Mouse (Mus musculus) megakaryocyte, embryonic 14.5 days (primary cell): ENCODE data around the gene Tipin. TPM values are rescaled to one million over a fixed set of nuclear protein-coding genes. Genes with fewer than 3 reads are reported as not detected.

Experiments
- H3K27me3 ChIP-seq: replicated peaks from 2 replicates; pipeline ENCODE3; 2012; ENCODE audit warnings: inconsistent platforms
- H3K36me3 ChIP-seq: replicated peaks from 2 replicates; pipeline ENCODE3; 2012; ENCODE audit warnings: low read length, inconsistent platforms, mixed read lengths
- H3K4me1 ChIP-seq: 2 replicates; pipeline ENCODE4 v1.6.1; 2012; ENCODE audit warnings: inconsistent platforms
- H3K4me3 ChIP-seq: replicated peaks from 2 replicates; pipeline ENCODE3; 2012; ENCODE audit warnings: moderate library complexity, mild to moderate bottlenecking, inconsistent platforms
- H3K9me3 ChIP-seq: 2 replicates; pipeline ENCODE4 v1.6.1; 2012; ENCODE audit warnings: inconsistent platforms
- FLI1 ChIP-seq: IDR thresholded peaks from 2 replicates; pipeline ENCODE4 v1.6.1; 2012; ENCODE audit warnings: low read length, inconsistent platforms, mixed read lengths
- GATA1 ChIP-seq: IDR thresholded peaks from 3 replicates; pipeline ENCODE4 v1.6.1; 2012; ENCODE audit warnings: mixed read lengths, low read length, inconsistent platforms, borderline replicate concordance
- polyA plus RNA-seq: library from polyadenylated mRNA; stranded (reverse); fragments of >175 nt; gene quantifications from 2 replicates; pipeline ENCODE4 v1.2.3, GENCODE M21; 2012; ENCODE audit warnings: low replicate concordance; ENCODE audit not compliant: insufficient read depth

Gene Tipin
- 4.3 TPM in 1 of 2 replicates, not detected in the other for polyA plus RNA-seq

DNA sequence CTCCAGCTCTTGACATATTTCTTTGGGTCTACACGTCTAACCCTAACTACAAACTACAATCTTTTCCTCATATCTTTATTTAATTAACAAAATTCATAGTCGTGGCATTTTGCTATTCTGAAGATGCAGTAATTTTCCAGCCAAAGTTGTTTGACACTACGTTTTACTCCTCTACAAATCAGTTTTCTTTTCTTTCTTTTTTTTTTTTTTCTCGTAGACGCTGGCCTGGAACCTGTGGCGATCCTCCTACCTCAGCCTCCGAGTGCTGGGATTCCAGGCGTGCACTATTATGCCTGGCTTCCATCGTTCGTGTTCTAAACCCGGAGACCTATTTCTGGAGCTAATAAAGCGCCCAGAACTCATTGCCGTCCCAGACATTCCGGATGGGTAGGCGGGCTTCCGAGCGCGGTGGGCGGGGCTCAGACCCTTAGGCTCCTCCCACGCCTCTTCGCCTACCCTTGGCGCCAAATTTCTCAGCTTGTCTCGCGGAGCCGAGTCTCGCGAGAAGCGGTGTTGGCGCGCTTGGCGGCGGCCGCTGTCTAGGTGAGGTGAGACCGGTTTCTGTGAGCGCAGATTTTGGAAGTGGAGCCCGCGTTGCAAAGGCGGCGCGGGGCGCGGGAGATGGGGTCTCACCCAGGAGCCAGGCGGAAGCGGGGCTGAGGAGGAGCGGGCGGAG, at the start of gene Tipin:
Gene Tipin, plus strand, starts transcription at position 477 of the 676 bp plus-strand sequence.
- Histone ChIP-seq H3K9me3 (no peaks in the 10 kb centered on the region), H3K27me3 (no peaks in the 10 kb centered on the region), H3K36me3 (peaks cover 11% of the 10 kb centered on the region), H3K4me1 (peaks cover 22% of the 10 kb centered on the region), H3K4me3 (peak within 1 kb of the TSS; percentile 92)
- TF ChIP-seq FLI1 (no peak; the same call in 1 of the 2 replicates), GATA1 (no peak)

DNA sequence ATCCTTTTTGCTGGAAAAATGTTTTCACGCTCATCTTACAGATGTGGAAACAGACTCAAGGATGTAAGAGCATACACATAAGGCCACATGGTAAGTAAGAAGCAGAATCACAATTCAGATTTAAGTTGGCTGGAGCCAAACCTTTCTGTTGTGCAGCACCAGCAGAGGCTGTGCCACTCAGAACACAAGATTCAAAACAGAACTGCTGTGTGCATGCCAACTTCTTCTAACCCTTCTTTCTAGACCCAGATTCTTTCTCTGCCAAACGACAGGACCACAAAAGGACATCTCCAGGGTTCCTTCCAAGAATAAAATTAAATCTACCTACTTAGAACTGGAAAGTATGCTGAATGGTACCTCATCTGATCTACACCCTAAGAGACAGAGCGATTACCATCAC, 49.7 kb upstream of the Tipin start:
- TF ChIP-seq FLI1 (no peak), GATA1 (no peak)
- no peak overlapping the region for H3K4me3 ChIP-seq
- H3K9me3 ChIP-seq = no peaks in the 10 kb centered on the region
- no peaks in the 10 kb centered on the region for H3K27me3 ChIP-seq
- H3K4me1 ChIP-seq = peaks cover 71% of the 10 kb centered on the region
- peaks cover 50% of the 10 kb centered on the region for H3K36me3 ChIP-seq

DNA sequence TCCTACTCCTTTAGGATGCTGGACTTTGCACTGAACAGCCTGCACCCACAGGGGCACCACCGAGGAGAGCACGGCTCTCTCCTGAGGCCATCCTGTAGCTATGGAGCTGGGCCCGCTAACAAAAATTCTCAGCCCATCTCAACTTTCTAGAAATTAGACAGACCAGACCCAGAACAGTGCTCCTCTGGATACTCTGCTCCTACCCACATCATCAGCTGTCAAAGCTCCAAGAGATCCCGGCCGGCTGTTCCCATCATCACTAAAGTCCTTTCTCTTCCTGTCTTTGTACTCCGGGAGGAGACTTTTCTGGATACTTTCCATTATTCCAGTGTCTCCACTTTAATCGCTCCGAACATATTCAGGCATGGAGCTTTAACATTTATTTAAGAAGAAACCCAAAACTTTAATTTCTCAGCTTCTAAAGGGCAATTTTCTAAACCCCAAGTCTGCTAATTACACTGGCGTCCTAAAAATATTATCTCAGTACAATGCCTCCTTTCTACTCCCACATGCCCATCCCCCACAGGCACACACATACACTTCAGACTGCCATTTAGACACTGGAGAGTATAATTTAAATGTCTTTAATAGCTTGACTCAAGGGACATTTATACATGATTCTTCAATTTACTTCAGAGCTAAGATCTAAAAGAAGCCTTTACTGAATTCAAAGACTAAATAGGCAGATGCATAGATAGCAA, 49.0 kb upstream of the Tipin start:
- Histone ChIP-seq H3K4me1 (peaks cover 64% of the 10 kb centered on the region), H3K9me3 (no peaks in the 10 kb centered on the region), H3K4me3 (no peak overlapping the region), H3K27me3 (no peaks in the 10 kb centered on the region), H3K36me3 (peaks cover 50% of the 10 kb centered on the region)
- TF ChIP-seq GATA1 = no peak
- TF ChIP-seq FLI1 = no peak

DNA sequence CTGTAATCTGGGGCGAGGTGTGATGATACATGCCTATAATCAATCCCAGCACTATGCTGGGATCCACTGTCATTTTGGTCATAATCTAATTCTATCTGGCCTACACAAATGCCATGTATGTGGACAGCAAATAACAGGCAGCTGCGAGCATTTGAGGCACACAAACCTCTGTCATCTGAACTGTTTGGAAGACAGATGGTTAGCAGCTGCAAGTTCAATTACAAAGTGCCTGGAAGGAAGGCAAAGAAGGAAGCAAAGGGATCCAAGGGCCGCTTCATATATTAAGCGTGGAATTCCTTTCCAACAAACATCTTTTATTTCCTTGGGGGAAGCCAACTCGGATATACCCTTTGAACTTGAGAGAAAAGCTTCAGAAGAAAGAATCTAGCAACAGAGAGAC, 47.7 kb upstream of the Tipin start:
- TF ChIP-seq GATA1 (no peak), FLI1 (no peak)
- Histone ChIP-seq H3K36me3 (peaks cover 53% of the 10 kb centered on the region), H3K9me3 (no peaks in the 10 kb centered on the region), H3K4me3 (no peak overlapping the region), H3K27me3 (no peaks in the 10 kb centered on the region), H3K4me1 (peaks cover 55% of the 10 kb centered on the region)

DNA sequence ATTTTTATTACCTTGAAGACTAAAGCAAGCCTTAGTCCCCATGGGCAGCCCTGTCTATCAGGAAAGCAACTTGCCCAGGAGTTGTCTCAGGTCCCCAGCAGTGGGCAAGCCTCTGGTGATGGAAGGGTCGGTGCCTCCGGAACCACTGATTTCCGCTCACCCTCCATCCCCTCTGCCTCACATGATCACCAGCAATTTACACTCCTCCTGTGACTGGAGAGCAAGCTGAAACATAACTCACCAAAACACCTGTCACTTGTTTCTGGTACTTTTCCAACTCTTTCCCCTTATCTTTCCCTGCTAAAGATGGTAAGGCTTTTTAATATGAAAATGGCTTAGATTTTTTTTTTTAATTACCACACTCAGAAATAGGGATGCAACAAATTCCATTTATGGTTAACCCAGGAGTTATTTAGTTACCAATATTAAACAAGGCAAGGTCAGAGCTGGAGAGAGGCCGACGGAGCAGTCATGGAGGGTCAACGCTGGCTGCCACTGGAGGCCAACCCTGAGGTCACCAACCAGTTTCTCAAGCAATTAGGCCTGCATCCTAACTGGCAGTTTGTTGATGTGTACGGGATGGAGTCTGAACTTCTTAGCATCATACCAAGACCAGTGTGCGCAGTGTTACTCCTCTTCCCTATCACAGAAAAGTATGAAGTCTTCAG, 46.5 kb upstream of the Tipin start, which contains the start of gene Uchl4:
Gene Uchl4, plus strand, starts transcription at position 434 of the 668 bp plus-strand sequence.
- no peaks in the 10 kb centered on the region for H3K27me3 ChIP-seq
- TF ChIP-seq GATA1 = no peak
- TF ChIP-seq FLI1 = no peak
- peaks cover 47% of the 10 kb centered on the region for H3K4me1 ChIP-seq
- peaks cover 49% of the 10 kb centered on the region for H3K36me3 ChIP-seq
- no peaks in the 10 kb centered on the region for H3K9me3 ChIP-seq
- H3K4me3 ChIP-seq = no peak within 1 kb of the TSS

DNA sequence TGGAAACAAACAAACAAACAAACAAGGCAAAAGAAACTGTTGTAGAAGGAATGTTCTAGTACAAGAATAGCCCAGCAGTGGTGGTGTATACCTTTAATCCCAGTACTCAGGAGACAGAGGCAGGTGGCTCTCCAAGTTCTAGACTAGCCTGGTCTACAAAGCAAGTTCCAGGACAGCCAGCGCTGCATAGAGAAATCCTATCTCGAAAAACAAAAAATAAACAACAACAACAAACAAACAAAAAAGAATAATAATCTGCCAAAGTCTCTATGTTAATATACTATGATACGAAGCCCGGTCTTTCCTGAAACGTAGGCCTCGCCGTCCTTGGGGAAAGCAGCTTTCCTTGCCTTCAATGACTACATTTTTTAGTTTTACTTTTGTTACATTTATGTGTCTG, 45.3 kb upstream of the Tipin start:
- no peak for TF ChIP-seq FLI1
- TF ChIP-seq GATA1 = no peak
- H3K27me3 ChIP-seq = no peaks in the 10 kb centered on the region
- no peak overlapping the region for H3K4me3 ChIP-seq
- peaks cover 44% of the 10 kb centered on the region for H3K4me1 ChIP-seq
- no peaks in the 10 kb centered on the region for H3K9me3 ChIP-seq
- peaks cover 46% of the 10 kb centered on the region for H3K36me3 ChIP-seq

DNA sequence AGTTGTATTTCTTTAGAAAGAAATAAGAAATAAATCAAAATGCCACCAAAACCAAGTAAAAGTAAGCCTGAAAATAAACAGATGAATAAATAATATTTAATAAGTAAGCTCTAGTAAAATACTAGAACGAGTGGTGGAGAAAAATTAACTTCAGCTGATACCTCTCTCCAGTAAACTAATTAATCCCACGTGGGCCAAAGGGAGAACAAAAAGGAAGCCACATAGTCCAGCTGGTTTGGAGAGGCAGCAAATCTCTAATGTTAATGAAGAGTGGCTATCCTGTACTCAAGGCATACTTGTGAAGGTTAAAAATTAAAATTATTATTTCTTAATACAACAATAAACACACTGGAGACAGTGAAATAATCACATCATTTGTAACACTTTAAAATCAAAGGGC, 41.3 kb upstream of the Tipin start:
- no peaks in the 10 kb centered on the region for H3K27me3 ChIP-seq
- H3K9me3 ChIP-seq = no peaks in the 10 kb centered on the region
- H3K4me3 ChIP-seq = no peak overlapping the region
- TF ChIP-seq GATA1 = no peak
- no peak for TF ChIP-seq FLI1
- peaks cover 46% of the 10 kb centered on the region for H3K4me1 ChIP-seq
- H3K36me3 ChIP-seq = peaks cover 41% of the 10 kb centered on the region

DNA sequence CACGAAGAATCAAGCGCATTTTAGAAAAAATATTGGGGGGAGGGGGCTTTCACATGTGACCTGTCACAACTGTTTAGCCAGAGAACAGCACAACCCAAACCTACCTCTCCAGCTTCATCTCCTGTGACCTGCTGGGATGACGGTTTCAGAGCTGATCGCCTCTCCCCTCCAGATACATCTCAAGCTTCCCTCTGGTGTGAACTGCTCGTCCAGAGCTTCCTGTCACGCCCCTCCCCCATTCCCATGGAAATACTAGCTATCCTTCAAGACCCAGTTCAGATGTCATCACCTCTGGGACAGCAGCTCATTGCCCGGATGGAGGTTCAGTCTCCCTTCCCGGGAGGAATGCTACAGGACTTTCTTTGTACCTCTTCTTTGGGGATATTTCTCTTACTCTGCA, 40.7 kb upstream of the Tipin start:
- Histone ChIP-seq H3K4me3 (no peak overlapping the region), H3K4me1 (peaks cover 50% of the 10 kb centered on the region), H3K36me3 (peaks cover 41% of the 10 kb centered on the region), H3K9me3 (no peaks in the 10 kb centered on the region), H3K27me3 (no peaks in the 10 kb centered on the region)
- TF ChIP-seq FLI1 (no peak), GATA1 (no peak)

DNA sequence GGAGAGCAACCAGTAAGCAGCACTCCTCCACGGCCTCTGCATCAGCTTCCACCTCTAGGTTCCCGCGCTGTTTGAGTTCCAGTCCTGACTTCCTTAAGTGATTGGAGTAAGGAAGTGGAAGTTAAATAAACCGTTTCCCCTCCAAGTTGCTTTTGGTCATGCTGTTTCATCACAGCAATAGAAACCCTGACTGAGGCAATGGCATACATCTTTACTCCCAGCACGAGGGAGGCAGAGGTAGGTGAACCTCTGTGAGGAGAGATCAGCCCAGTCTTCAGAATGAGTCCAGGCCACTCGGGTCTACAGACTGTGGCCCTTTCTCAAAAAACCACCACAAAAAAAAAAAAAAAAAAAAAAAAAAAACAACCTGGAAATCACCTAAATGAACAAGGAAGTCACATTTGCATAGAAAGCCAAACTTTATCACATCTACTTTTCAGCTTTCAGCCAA, 39.0 kb upstream of the Tipin start:
- Histone ChIP-seq H3K27me3 (no peaks in the 10 kb centered on the region), H3K4me1 (peaks cover 64% of the 10 kb centered on the region), H3K4me3 (no peak overlapping the region), H3K36me3 (peaks cover 49% of the 10 kb centered on the region), H3K9me3 (no peaks in the 10 kb centered on the region)
- TF ChIP-seq FLI1 (no peak), GATA1 (no peak)
